In the genomic region with DNA sequence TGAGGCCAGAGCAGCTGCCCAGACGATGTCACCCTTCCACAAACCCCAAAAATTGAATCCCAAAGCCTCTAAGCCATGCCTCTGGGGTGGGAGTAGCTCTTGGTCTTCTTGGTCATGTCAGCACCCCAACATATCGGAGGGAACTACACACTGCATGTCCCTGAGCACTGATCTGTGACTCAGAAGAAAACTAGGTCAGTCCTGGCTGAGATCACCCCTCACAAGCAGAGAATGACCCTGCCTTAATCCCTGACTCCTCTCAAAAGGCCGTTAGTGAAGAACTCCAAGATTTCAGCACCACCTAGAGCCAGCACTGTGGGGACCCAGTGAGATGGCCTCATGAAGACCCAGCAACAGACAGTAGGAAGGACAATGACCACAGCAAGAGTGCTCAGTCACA, we compare ENCODE assay signal across 22 mouse cellular contexts. TPM values are rescaled to one million over a fixed set of nuclear protein-coding genes. Genes with fewer than 3 reads are reported as not detected.
"Had no signal": no experiment of that assay in that cellular context is flagged by ENCODE, and none has a peak within 500 bp of the region (broad histone marks: within the 10 kb centered on the region; RNA-seq: fewer than 3 reads in every experiment).

No protein-coding gene starts in this region.

- H3K4me1 ChIP-seq: liver, embryonic 13.5 days; midbrain, embryonic 12.5 days; midbrain, embryonic 15.5 days; neural tube, embryonic 15.5 days; stomach, embryonic 15.5 days had no signal

- H3K4me3 ChIP-seq: left cerebral cortex, adult 2 months; liver, embryonic 13.5 days; midbrain, embryonic 12.5 days; midbrain, embryonic 15.5 days; neural tube, embryonic 12.5 days; neural tube, embryonic 15.5 days; stomach, embryonic 15.5 days had no signal

- DNase-seq: kidney, adult 18-20 months; kidney, adult 9 months; kidney, postnatal 14 days; kidney, postnatal 4 days; layer of hippocampus, adult 9-11 months; layer of hippocampus, postnatal 36 days; liver, embryonic 13.5 days; lung, adult 2 months; lung, postnatal 14 days; spleen, adult 18-20 months; thymus, adult 18-20 months; thymus, postnatal 4 days had no signal

- H3K9me3 ChIP-seq: liver, embryonic 13.5 days; midbrain, embryonic 12.5 days; midbrain, embryonic 15.5 days; neural tube, embryonic 12.5 days; neural tube, embryonic 15.5 days; stomach, embryonic 15.5 days had no signal

- H3K4me2 ChIP-seq: liver, embryonic 13.5 days; midbrain, embryonic 12.5 days; midbrain, embryonic 15.5 days; neural tube, embryonic 12.5 days; neural tube, embryonic 15.5 days; stomach, embryonic 15.5 days had no signal

- H3K27ac ChIP-seq: left cerebral cortex, adult 2 months; liver, embryonic 13.5 days; macrophage; midbrain, embryonic 12.5 days; midbrain, embryonic 15.5 days; neural tube, embryonic 12.5 days; neural tube, embryonic 15.5 days; stomach, embryonic 15.5 days had no signal

- H3K9ac ChIP-seq: liver, embryonic 13.5 days; midbrain, embryonic 12.5 days; midbrain, embryonic 15.5 days; neural tube, embryonic 12.5 days; neural tube, embryonic 15.5 days; stomach, embryonic 15.5 days had no signal

- ATAC-seq: midbrain, embryonic 15.5 days had no signal

- H3K27me3 ChIP-seq: midbrain, embryonic 12.5 days; midbrain, embryonic 15.5 days; neural tube, embryonic 12.5 days; neural tube, embryonic 15.5 days; stomach, embryonic 15.5 days had no signal

- H3K36me3 ChIP-seq: liver, embryonic 13.5 days; midbrain, embryonic 12.5 days; midbrain, embryonic 15.5 days; neural tube, embryonic 12.5 days; neural tube, embryonic 15.5 days; stomach, embryonic 15.5 days had no signal

RNA-seq across cellular contexts. Expression of gene Ccdc187, which starts 26.1 kb away (rescaled TPM):
- total RNA-seq: megakaryocyte, adult 5-6 weeks had no signal
- polyA plus RNA-seq: limb, embryonic 11.5 days; liver, adult 2 months; macrophage had no signal
